Mouse (Mus musculus) embryonic facial prominence, embryonic 15.5 days (tissue): ENCODE measurements around the gene Etv6. TPM values are rescaled to one million over a fixed set of nuclear protein-coding genes. Genes with fewer than 3 reads are reported as not detected.
A peak's percentile ranks its signal among the peaks of the same experiment; 100 is the strongest.

Source experiments
- ATAC-seq: fragments of 200-750 bp; cut with Nextera tagmentation; 2 replicates; pipeline ENCODE4 v1.8.0; 2017; ENCODE audit warnings: low read depth, moderate TSS enrichment; ENCODE audit not compliant: insufficient number of reproducible peaks, low FRiP score, low TSS enrichment
- H3K27ac ChIP-seq: fragments of 300-500 bp; sonication (generic); replicated peaks from 2 replicates; pipeline ENCODE4 v1.5.1; 2015; ENCODE audit warnings: mild to moderate bottlenecking, inconsistent platforms
- H3K27me3 ChIP-seq: fragments of 300-500 bp; sonication (generic); 2 replicates; pipeline ENCODE4 v1.6.1; 2015; ENCODE audit warnings: inconsistent platforms
- H3K36me3 ChIP-seq: fragments of 300-500 bp; sonication (generic); 2 replicates; pipeline ENCODE4 v1.6.1; 2015; ENCODE audit warnings: mild to moderate bottlenecking, inconsistent platforms
- H3K4me1 ChIP-seq: fragments of 300-500 bp; sonication (generic); 2 replicates; pipeline ENCODE4 v1.6.1; 2015; ENCODE audit warnings: inconsistent platforms
- H3K4me2 ChIP-seq: fragments of 300-500 bp; sonication (generic); replicated peaks from 2 replicates; pipeline ENCODE4 v1.6.1; 2015; ENCODE audit warnings: mild to moderate bottlenecking, inconsistent platforms
- H3K4me3 ChIP-seq: fragments of 300-500 bp; sonication (generic); replicated peaks from 2 replicates; pipeline ENCODE4 v1.5.1; 2015; ENCODE audit warnings: mild to moderate bottlenecking, inconsistent platforms
- H3K9ac ChIP-seq: fragments of 300-500 bp; sonication (generic); 2 replicates; pipeline ENCODE4 v1.6.1; 2015; ENCODE audit warnings: inconsistent platforms
- H3K9me3 ChIP-seq: fragments of 300-500 bp; sonication (generic); replicated peaks from 2 replicates; pipeline ENCODE4 v1.6.1; 2016; ENCODE audit warnings: inconsistent platforms
- WGBS: fragments of 180-500 bp; shearing (Covaris S2); methylation state at CpG from one replicate; pipeline ENCODE4 v1.1.7; 2015; 5-methylcytosine and 5-hydroxymethylcytosine counted together
- polyA plus RNA-seq: library from polyadenylated mRNA; unstranded; fragments of >200 nt; fragmentation: Nextera tagmentation; extraction: Ambion mirVana; gene quantifications from 2 replicates; pipeline ENCODE4 v1.2.1, GENCODE M21; 2015

The Etv6 gene
- polyA plus RNA-seq, 1 experiment from 2014 or later, result 11.6 TPM

DNA sequence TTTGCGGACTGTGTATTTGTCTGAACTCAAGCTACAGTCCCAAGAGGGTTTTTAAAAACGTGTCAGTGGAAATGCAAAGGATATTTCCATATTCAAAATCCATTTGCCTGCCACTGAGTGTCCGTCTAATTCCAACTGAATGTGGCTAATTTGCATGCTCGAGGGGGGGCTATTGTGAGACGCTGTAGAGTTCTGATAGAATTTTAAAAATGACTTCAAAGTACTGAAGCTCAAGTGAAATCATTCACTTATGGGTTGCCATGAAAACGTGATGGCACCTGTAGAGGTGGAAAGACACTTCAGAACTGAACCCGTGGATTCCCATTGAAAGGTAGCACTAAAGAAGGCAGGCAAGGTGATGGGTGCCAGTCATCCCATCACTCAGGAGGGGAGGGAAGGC, 3.0 kb upstream of the Etv6 start:
- Histone ChIP-seq H3K27ac (no peak overlapping the region), H3K4me2 (no peak overlapping the region), H3K27me3 (no peaks in the 10 kb centered on the region), H3K9ac (no peak overlapping the region), H3K4me1 (peaks cover 12% of the 10 kb centered on the region), H3K4me3 (no peak overlapping the region), H3K36me3 (no peaks in the 10 kb centered on the region), H3K9me3 (no peaks in the 10 kb centered on the region)
- ATAC-seq, result no peak
- WGBS, result 30% methylated on average over 7 of the region's 7 CpGs

DNA sequence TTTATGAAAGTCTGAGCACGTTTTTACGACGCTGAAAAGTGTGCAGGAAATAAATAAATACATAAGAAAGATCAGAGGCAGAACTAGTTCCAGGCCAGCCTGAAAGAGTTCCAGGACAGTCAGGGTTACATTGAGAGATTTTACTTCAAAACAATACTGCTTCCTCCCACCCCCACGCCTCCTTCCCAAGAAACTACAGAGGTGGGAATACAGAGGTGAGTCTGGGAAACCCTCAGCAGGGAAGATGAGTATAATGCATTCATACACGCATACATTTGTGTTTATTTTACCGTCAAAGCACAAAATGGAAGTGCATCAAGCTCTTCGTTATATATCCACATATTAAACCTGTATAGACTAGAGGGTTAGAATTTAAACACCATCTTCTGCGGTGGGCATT, 1.1 kb upstream of the Etv6 start:
- WGBS, result 1% methylated on average over 8 of the region's 8 CpGs
- Histone ChIP-seq H3K4me1 (peaks cover 32% of the 10 kb centered on the region), H3K9ac (peak overlapping the region; percentile 86; the same call in 1 of the 2 replicates), H3K4me2 (peak overlapping the region; percentile 57), H3K4me3 (peak overlapping the region; percentile 60), H3K27me3 (no peaks in the 10 kb centered on the region), H3K9me3 (no peaks in the 10 kb centered on the region), H3K27ac (peak overlapping the region; percentile 100), H3K36me3 (no peaks in the 10 kb centered on the region)
- ATAC-seq, result no peak

GRCm38 (mm10) chr6:134034904-134035489, 503 bp upstream of the Etv6 start:
- Histone ChIP-seq H3K9me3 (no peaks in the 10 kb centered on the region), H3K36me3 (no peaks in the 10 kb centered on the region), H3K27ac (peak overlapping the region; percentile 100), H3K4me2 (peak overlapping the region; percentile 57), H3K4me1 (peaks cover 32% of the 10 kb centered on the region), H3K9ac (peak overlapping the region; percentile 86), H3K27me3 (no peaks in the 10 kb centered on the region), H3K4me3 (peak overlapping the region; percentile 60)
- WGBS, result under 1% methylated on average over 55 of the region's 55 CpGs
- peak; percentile 91 for ATAC-seq

GRCm38 (mm10) chr6:134036491-134036911, 1.0 kb downstream of the Etv6 start:
- Histone ChIP-seq H3K4me2 (peak overlapping the region; percentile 57), H3K4me3 (peak overlapping the region; percentile 60), H3K9me3 (no peaks in the 10 kb centered on the region), H3K27me3 (no peaks in the 10 kb centered on the region), H3K4me1 (peaks cover 40% of the 10 kb centered on the region), H3K27ac (peak overlapping the region; percentile 100), H3K9ac (peak overlapping the region; percentile 86), H3K36me3 (no peaks in the 10 kb centered on the region)
- no peak for ATAC-seq
- 0% methylated on average over 7 of the region's 8 CpGs for WGBS

DNA sequence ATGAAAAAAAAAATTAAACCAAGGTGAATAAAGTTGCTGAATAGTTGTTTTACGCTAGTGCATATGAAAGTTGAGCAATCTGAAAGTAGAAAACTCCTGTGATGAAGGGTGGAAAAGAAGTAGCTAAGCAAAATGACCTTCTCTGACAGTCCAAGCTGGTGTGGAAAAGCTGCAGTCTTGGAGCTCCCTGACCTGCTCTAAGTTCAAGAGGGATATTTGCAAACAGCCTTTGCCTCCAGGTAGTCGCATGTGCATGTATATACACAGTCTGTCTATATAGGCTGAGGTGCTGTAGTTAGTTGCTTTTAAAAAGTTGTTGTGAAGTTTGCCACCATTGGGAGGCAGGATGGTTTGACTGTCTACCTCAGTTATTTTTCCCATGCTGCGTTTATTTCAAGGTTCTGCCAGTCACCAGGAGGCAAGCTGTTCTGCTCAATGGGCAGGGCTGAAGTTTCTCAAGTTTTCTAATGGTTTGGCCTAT, 1.5 kb downstream of the Etv6 start:
- H3K4me3 ChIP-seq, result peak overlapping the region; percentile 60
- H3K27ac ChIP-seq, result peak overlapping the region; percentile 100; the same call in 1 of the 2 replicates
- 9% methylated on average over 3 of the region's 3 CpGs for WGBS

DNA sequence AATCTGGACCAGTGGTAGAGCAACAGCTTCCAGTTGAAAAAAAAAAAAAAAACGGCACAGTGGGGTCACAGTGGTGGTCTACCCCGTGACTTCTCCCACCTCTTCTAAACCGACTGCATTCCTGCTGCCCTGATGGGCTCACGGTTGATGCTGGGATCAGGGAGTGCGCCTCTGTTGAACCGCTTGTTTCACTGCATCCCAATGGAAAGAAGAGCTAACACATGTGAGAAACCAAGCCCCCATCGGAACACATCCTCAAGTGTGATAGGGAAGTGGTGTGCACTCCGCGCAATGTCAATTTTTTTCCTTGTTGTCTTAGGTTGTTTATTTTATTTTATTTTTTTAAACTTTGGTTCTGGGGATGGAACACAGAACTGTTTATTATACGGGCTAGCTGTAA, 2.5 kb downstream of the Etv6 start:
- ATAC-seq, result no peak
- Histone ChIP-seq H3K4me3 (peak overlapping the region; percentile 60; the same call in 1 of the 2 replicates), H3K4me1 (peaks cover 46% of the 10 kb centered on the region), H3K36me3 (no peaks in the 10 kb centered on the region), H3K9ac (no peak overlapping the region), H3K9me3 (no peaks in the 10 kb centered on the region), H3K27me3 (no peaks in the 10 kb centered on the region), H3K27ac (no peak overlapping the region), H3K4me2 (peak overlapping the region; percentile 57)
- 27% methylated on average over 10 of the region's 10 CpGs for WGBS

More for the DNA sequence above, 1.5 kb downstream of the Etv6 start:
- H3K36me3 ChIP-seq, result no peaks in the 10 kb centered on the region
- no peaks in the 10 kb centered on the region for H3K27me3 ChIP-seq
- peak overlapping the region; percentile 57 for H3K4me2 ChIP-seq
- ATAC-seq, result no peak
- H3K9ac ChIP-seq, result 0 out of 2 replicates have a peak overlapping the region, but pooled peaks have one; percentile 86
- peaks cover 44% of the 10 kb centered on the region for H3K4me1 ChIP-seq
- no peaks in the 10 kb centered on the region for H3K9me3 ChIP-seq

- H3K4me3 ChIP-seq, result no peak overlapping the region
- no peak overlapping the region for H3K27ac ChIP-seq
- H3K4me2 ChIP-seq, result no peak overlapping the region
- 47% methylated on average over 6 of the region's 6 CpGs for WGBS
- no peaks in the 10 kb centered on the region for H3K36me3 ChIP-seq
- H3K9me3 ChIP-seq, result no peaks in the 10 kb centered on the region
- ATAC-seq, result no peak
- H3K4me1 ChIP-seq, result peaks cover 50% of the 10 kb centered on the region
- H3K27me3 ChIP-seq, result no peaks in the 10 kb centered on the region
- no peak overlapping the region for H3K9ac ChIP-seq
These were observed 3.4 kb downstream of the Etv6 start for GRCm38 (mm10) chr6:134038881-134039280.

- Histone ChIP-seq H3K27me3 (no peaks in the 10 kb centered on the region), H3K4me2 (no peak overlapping the region), H3K4me3 (no peak overlapping the region), H3K36me3 (no peaks in the 10 kb centered on the region), H3K27ac (no peak overlapping the region), H3K9me3 (no peaks in the 10 kb centered on the region), H3K9ac (no peak overlapping the region), H3K4me1 (peaks cover 50% of the 10 kb centered on the region)
- ATAC-seq, result no peak
- 79% methylated on average over 8 of the region's 8 CpGs for WGBS
These were observed 3.9 kb downstream of the Etv6 start for GRCm38 (mm10) chr6:134039351-134039750.

GRCm38 (mm10) chr6:134040312-134040711, 4.8 kb downstream of the Etv6 start:
- ATAC-seq, result no peak
- Histone ChIP-seq H3K4me2 (no peak overlapping the region), H3K27me3 (no peaks in the 10 kb centered on the region), H3K4me1 (peaks cover 51% of the 10 kb centered on the region), H3K9me3 (no peaks in the 10 kb centered on the region), H3K27ac (no peak overlapping the region), H3K4me3 (no peak overlapping the region), H3K9ac (no peak overlapping the region), H3K36me3 (no peaks in the 10 kb centered on the region)
- 61% methylated on average over 3 of the region's 3 CpGs for WGBS

DNA sequence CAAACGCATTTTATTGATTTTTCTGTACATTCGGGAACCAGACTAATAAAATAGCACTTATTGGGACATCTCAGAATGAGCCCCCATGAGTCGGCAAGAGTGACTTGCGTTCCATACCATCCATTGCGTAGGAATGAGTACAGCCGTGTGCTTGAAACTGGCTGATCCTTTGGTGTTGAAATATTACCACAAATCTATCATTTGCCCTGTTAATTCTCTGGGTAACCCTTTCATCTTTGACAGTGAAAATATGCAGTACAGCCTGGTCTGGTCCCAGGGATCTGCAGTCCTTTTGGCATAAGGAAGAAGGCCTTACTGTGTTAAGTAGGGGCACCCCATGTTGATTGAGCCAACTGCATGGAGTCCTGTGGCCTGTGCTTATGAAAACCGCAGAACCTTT, 5.8 kb downstream of the Etv6 start:
- no peak overlapping the region for H3K9ac ChIP-seq
- no peak overlapping the region for H3K4me3 ChIP-seq
- H3K9me3 ChIP-seq, result no peaks in the 10 kb centered on the region
- no peak for ATAC-seq
- H3K4me2 ChIP-seq, result no peak overlapping the region
- peaks cover 53% of the 10 kb centered on the region for H3K4me1 ChIP-seq
- no peaks in the 10 kb centered on the region for H3K36me3 ChIP-seq
- no peaks in the 10 kb centered on the region for H3K27me3 ChIP-seq
- WGBS, result 69% methylated on average over 7 of the region's 7 CpGs
- H3K27ac ChIP-seq, result no peak overlapping the region

- Histone ChIP-seq H3K27me3 (no peaks in the 10 kb centered on the region), H3K4me3 (no peak overlapping the region), H3K9ac (no peak overlapping the region), H3K4me2 (no peak overlapping the region), H3K4me1 (peaks cover 52% of the 10 kb centered on the region), H3K36me3 (no peaks in the 10 kb centered on the region), H3K27ac (no peak overlapping the region), H3K9me3 (no peaks in the 10 kb centered on the region)
- no peak for ATAC-seq
- 41% methylated on average over 12 of the region's 12 CpGs for WGBS
These were observed 6.4 kb downstream of the Etv6 start for GRCm38 (mm10) chr6:134041916-134042315.

GRCm38 (mm10) chr6:134043545-134043944, 8.0 kb downstream of the Etv6 start:
- H3K36me3 ChIP-seq, result no peaks in the 10 kb centered on the region
- no peaks in the 10 kb centered on the region for H3K9me3 ChIP-seq
- no peak overlapping the region for H3K27ac ChIP-seq
- no peak for ATAC-seq
- H3K4me3 ChIP-seq, result no peak overlapping the region
- H3K4me1 ChIP-seq, result peaks cover 35% of the 10 kb centered on the region
- no peak overlapping the region for H3K9ac ChIP-seq
- no peak overlapping the region for H3K4me2 ChIP-seq
- WGBS, result 52% methylated on average over 7 of the region's 7 CpGs
- H3K27me3 ChIP-seq, result no peaks in the 10 kb centered on the region
